Mouse (Mus musculus) gastrocnemius, postnatal 10 days (tissue): ENCODE data around the gene Olfr1016. TPM values are rescaled to one million over a fixed set of nuclear protein-coding genes. Genes with fewer than 3 reads are reported as not detected.

Experiments
- DNase-seq: peaks from one replicate; pipeline ENCODE4 v3.0.0; 2021; ENCODE audit warnings: mixed read lengths
- long read RNA-seq, 2 experiments: library from polyadenylated mRNA; stranded (forward); transcript quantifications; one replicate each; pipeline ENCODE4 v2.0.0; 2021
- total RNA-seq, 2 experiments: library from RNA; stranded (reverse); gene quantifications; 2 replicates each; pipeline ENCODE4 v1.2.3; 2021

Olfr1016 gene
- not detected for total RNA-seq
- long read RNA-seq, experiment 1 = 0 reads
- long read RNA-seq, experiment 2 = 0 reads

DNA sequence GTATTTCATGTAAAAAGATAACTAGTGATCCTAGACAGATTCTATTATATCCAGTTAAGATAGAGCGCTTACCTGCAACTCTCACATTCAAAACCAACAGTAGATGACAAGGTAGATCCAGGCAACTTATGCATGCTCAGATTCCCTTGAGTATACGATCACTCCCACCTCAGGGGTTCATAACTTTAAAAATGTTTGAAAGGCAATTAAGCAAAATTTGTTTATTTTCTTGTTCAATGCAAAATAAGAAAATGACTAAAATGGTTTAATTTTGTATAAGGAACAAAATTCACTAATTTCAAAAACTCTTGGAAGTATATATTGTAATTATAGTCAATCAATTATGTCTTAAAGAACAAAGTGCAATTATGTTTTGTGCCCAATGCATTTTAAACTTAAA lies at the start of gene Olfr1016:
Olfr1016 (minus strand) TSS at position 101 of the 400 bp plus-strand sequence.
- DNase-seq = no peak

DNA sequence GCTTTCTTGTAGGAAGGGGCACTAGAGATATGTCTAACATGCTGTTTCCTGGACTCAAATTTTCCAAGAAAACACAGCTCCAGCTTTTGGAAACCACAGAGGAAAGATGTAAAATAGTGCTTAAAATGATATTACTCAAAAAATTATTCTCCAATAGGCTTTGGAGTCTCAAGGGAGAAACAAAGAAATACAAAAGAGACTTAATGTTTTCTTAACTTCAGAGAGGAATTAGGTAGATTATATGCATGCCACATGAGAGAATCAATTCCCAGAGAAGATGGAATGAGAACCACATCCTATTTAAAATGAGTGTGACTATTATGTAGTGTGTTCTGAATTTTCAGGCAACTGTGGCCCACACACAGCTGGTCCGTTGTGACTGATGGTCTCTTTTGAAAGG lies 44.4 kb upstream of the Olfr1016 start, which contains the start of gene Olfr1020:
Olfr1020 (plus strand) TSS at position 301 of the 400 bp plus-strand sequence.
- no peak for DNase-seq

DNA sequence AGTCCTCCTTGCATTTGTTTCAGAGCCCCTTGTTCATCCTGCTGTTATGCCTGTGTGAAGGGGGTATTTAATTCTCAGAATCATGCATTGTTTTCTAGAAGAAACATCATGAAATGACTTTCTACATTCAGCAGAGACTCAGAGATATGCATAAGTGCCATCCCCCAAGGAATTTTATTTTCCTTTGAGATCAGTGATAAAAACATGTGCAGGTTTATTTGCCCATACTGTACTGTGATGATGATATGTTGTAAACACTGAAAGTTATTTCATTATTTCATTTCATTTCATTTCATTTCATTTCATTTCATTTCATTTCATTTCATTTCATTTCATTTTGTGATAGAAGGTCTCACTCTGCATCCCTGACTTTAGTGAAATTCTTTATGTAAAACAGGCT lies 43.0 kb upstream of the Olfr1016 start, which contains the start of gene Olfr1019:
Olfr1019 (minus strand) TSS at position 101 of the 400 bp plus-strand sequence.
- DNase-seq = no peak

GRCm38 (mm10) chr2:85818179-85818578 lies 15.8 kb upstream of the Olfr1016 start, which contains the start of gene Olfr1018:
Olfr1018 (plus strand) TSS chr2:85818479.
- DNase-seq = no peak

DNA sequence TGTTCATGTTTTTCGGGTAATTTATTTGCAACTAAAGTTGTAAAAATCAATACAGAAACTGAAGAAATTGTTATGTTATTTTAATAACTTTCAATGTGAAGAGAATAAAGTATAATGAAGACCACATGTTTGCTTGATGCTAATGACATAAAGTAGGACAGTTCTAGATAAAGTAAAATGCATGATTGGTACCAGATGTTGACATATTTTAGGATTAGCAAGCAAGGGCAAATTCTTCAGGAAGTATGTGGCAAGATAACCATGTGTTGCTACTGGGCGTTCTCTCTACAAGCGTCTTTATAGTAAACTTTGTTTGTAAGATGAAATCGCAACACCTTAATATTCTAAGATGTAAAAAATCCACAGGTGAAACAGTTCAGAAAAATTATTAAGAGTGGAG lies 2.2 kb upstream of the Olfr1016 start:
- no peak for DNase-seq

DNA sequence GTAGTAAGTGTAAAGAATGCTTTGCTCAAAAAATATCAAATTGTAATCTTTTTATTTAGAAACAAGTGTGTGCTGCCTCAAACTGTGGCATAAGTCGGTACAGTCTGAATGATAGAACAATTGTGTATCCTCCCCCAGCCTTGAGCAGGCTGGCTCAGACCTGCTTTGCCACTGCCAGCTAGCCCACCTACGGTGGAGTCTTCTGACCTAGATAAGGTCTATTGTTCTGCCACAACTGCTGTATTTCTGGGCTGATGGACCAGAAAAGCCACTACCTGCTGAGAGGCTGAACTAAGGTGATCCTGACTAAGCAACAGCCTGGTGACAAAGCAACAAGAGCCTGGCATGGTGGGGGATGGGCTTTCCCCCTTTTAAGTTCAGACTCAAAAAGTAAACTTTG lies 10.0 kb downstream of the Olfr1016 start:
- DNase-seq = no peak

DNA sequence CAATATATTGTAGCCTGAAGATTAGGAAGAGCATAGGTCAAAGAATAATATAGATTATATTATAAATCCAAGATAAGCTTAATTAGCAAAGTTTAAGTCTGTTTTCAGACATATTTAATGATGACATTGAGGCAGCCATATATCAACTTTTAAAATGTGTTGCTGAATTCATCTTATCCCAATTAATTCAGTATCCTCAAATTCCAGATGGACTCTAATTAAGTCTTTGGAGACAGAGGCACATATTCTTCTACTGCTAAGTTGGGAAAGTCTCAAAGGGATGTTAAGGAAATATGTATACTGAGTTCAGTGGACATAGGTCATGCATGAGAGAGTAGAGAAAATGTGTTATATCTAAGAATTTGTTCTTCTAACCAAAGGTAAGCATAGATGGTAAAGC lies 20.6 kb downstream of the Olfr1016 start, which contains the start of gene Olfr1015:
Olfr1015 (plus strand) TSS at position 301 of the 400 bp plus-strand sequence.
- DNase-seq = no peak

DNA sequence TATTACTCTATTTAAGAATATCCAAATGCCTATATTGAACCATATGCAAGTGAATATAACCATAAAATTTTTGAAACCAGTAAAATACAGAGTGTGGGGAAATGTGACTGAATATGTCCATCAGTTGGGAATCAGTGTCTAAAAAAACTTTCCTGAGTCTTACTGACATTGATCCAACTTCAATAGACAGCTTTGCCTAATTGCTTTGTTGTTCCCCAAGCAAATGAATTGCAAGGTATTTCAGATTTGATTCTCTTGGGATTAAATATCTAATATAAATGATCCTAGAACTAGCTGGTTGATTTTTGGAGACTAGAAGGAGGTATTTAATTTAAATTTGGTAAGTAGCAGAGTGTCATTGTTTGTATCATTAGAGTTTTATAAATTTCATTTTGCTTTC lies 29.9 kb downstream of the Olfr1016 start, which contains the start of gene Olfr1014:
Olfr1014 (plus strand) TSS at position 301 of the 400 bp plus-strand sequence.
- DNase-seq = no peak

- no peak for DNase-seq
Observed at GRCm38 (mm10) chr2:85766798-85767197, 35.5 kb downstream of the Olfr1016 start, which contains the start of gene Olfr1013. Olfr1013 (plus strand) TSS chr2:85767098.

DNA sequence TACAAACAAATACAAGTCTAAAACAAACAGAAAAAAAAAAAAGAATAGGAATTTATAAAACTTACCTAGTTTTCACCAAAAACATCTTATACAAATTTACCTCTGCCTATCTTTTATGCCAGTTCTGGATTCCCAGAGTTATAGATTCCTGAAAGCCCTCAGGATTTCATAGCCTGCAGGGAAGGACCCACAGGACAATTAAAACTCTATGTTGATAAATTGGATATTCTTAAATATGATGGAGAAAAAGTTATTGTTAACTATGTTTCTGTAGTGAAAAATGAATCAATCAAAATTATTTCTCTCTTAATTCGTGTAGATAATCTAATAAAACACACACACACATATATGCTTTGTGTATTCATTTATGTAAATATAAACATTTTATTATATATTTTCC lies 39.7 kb downstream of the Olfr1016 start, which contains the start of gene Olfr1012:
Olfr1012 (minus strand) TSS at position 101 of the 400 bp plus-strand sequence.
- no peak for DNase-seq

- no peak for DNase-seq
Observed at GRCm38 (mm10) chr2:85753822-85754221, 48.5 kb downstream of the Olfr1016 start.

Other genes with a start within 250 kb of the Olfr1016 start
- gene Olfr996, start 223.3 kb downstream of the Olfr1016 start, total RNA-seq = not detected
- not detected for gene Olfr998, start 213.6 kb downstream of the Olfr1016 start, total RNA-seq
- not detected for gene Olfr1000, start 190.6 kb downstream of the Olfr1016 start, total RNA-seq
- gene Olfr1002, start 151.8 kb downstream of the Olfr1016 start, total RNA-seq = not detected
- not detected for gene Olfr154, start 138.1 kb downstream of the Olfr1016 start, total RNA-seq
- not detected for gene Olfr1006, start 123.8 kb downstream of the Olfr1016 start, total RNA-seq
- not detected for gene Olfr1008, start 113.1 kb downstream of the Olfr1016 start, total RNA-seq
- gene Olfr1009, start 87.1 kb downstream of the Olfr1016 start, total RNA-seq = not detected
- gene Olfr1012, start 39.8 kb downstream of the Olfr1016 start, total RNA-seq = not detected
- not detected for gene Olfr1013, start 35.4 kb downstream of the Olfr1016 start, total RNA-seq
- gene Olfr1014, start 29.8 kb downstream of the Olfr1016 start, total RNA-seq = not detected
- gene Olfr1015, start 20.5 kb downstream of the Olfr1016 start, total RNA-seq = not detected
- not detected for gene Olfr1018, start 15.9 kb upstream of the Olfr1016 start, total RNA-seq
- gene Olfr1019, start 42.9 kb upstream of the Olfr1016 start, total RNA-seq = not detected
- not detected for gene Olfr1020, start 44.5 kb upstream of the Olfr1016 start, total RNA-seq
- gene Olfr1022, start 66.0 kb upstream of the Olfr1016 start, total RNA-seq = not detected
- gene Olfr1023, start 83.1 kb upstream of the Olfr1016 start, total RNA-seq = not detected
- gene Olfr1024, start 102.5 kb upstream of the Olfr1016 start, total RNA-seq = not detected
- gene Olfr1025-ps1, start 112.6 kb upstream of the Olfr1016 start, total RNA-seq = not detected
- gene Olfr1026, start 119.0 kb upstream of the Olfr1016 start, total RNA-seq = not detected
- not detected for gene Olfr1028, start 147.9 kb upstream of the Olfr1016 start, total RNA-seq
- not detected for gene Olfr1029, start 171.4 kb upstream of the Olfr1016 start, total RNA-seq
- gene Olfr1030, start 176.7 kb upstream of the Olfr1016 start, total RNA-seq = not detected
- not detected for gene Olfr1031, start 187.8 kb upstream of the Olfr1016 start, total RNA-seq
- gene Olfr1032, start 203.0 kb upstream of the Olfr1016 start, total RNA-seq = not detected
- under 1 TPM; 0.09 to 0.45 TPM for gene Olfr1033, start 218.1 kb upstream of the Olfr1016 start, total RNA-seq
- not detected for gene Olfr1034, start 243.3 kb upstream of the Olfr1016 start, total RNA-seq